Mouse (Mus musculus): ENCODE measurements around the gene Pde4d. TPM values are rescaled to one million over a fixed set of nuclear protein-coding genes. Genes with fewer than 3 reads are reported as not detected.
A peak's percentile ranks its signal among the peaks of the same experiment; 100 is the strongest.

The Pde4d gene
- polyA plus RNA-seq, 2 experiments, result 11.7 to 17.3 TPM

- Histone ChIP-seq H3K36me3 (ENCODE audit: control insufficient read depth, insufficient read depth, low read length) (no peaks in the 10 kb centered on the region), H3K4me1 (ENCODE audit: control insufficient read depth, insufficient read depth, low read length) (peaks cover 19% of the 10 kb centered on the region), H3K9me3 (ENCODE audit: control insufficient read depth, low read length) (no peaks in the 10 kb centered on the region), H3K4me3 (replicated peaks; ENCODE audit: low read length) (peak overlapping the region; percentile 7), H3K27ac (replicated peaks; ENCODE audit: low read depth, low read length) (no peak overlapping the region), H3K4me2 (replicated peaks; ENCODE audit: low read depth, low read length, severe bottlenecking) (peak overlapping the region; percentile 34), H3K27me3 (ENCODE audit: control insufficient read depth, insufficient read depth, low read length) (no peaks in the 10 kb centered on the region), H3K9ac (ENCODE audit: low read depth, low read length, severe bottlenecking) (no peak overlapping the region)
- ATAC-seq (ENCODE audit: low FRiP score, low read depth) (no peak), DNase-seq (ENCODE audit: low spot score) (no peak)
- no peak for TF ChIP-seq POLR2A (IDR thresholded peaks at IDR 0.05; ENCODE audit: borderline replicate concordance, extremely low read depth, insufficient read depth, insufficient read length)
- WGBS, result 37% methylated on average over 17 of the region's 17 CpGs
Observed at GRCm38 (mm10) chr13:109229618-109230334, 780.0 kb downstream of the Pde4d start.

DNA sequence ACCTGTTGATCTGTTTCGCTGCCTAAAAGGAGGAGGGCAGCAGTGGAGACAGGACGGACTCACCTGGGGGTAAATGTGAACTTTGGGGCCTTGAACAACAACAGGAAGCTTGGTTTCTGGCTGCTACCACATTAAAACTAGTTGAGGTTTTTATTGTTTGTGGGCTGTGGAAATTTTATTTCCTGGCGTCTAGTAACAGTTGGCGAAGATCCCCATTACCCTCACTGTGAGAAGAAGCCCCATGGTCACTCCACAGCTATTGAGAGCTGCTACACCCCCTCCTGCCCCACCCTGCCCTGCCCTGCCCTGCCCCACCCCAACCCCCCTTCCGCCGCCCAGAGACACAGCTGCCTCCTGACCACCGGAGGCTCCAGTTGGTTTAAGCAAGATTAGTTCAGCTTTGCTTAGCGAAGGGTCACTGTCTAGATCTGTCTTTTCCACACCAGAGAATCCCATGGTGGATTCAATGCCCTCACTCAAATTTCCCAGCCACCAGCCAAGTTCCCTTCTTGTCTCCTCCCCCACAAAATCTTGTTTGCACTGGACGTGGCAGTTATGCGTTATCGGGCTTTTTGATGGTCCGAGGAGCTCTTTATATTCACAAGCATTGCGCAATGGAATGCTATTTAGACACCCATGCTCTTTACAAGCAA lies 780.7 kb downstream of the Pde4d start:
- TF ChIP-seq POLR2A (IDR thresholded peaks at IDR 0.05; ENCODE audit: borderline replicate concordance, extremely low read depth, insufficient read depth, insufficient read length), result no peak
- H3K4me2 ChIP-seq (replicated peaks; ENCODE audit: low read depth, low read length, severe bottlenecking), result no peak overlapping the region
- ATAC-seq (ENCODE audit: low FRiP score, low read depth), result peak; percentile 54; the same call in 1 of the 2 replicates
- 36% methylated on average over 13 of the region's 13 CpGs for WGBS
- no peak overlapping the region for H3K9ac ChIP-seq (ENCODE audit: low read depth, low read length, severe bottlenecking)
- no peaks in the 10 kb centered on the region for H3K36me3 ChIP-seq (ENCODE audit: control insufficient read depth, insufficient read depth, low read length)
- H3K27ac ChIP-seq (replicated peaks; ENCODE audit: low read depth, low read length), result no peak overlapping the region
- DNase-seq (ENCODE audit: low spot score), result no peak
- H3K9me3 ChIP-seq (ENCODE audit: control insufficient read depth, low read length), result no peaks in the 10 kb centered on the region
- H3K4me1 ChIP-seq (ENCODE audit: control insufficient read depth, insufficient read depth, low read length), result peaks cover 19% of the 10 kb centered on the region
- H3K27me3 ChIP-seq (ENCODE audit: control insufficient read depth, insufficient read depth, low read length), result no peaks in the 10 kb centered on the region
- no peak overlapping the region for H3K4me3 ChIP-seq (replicated peaks; ENCODE audit: low read length)

DNA sequence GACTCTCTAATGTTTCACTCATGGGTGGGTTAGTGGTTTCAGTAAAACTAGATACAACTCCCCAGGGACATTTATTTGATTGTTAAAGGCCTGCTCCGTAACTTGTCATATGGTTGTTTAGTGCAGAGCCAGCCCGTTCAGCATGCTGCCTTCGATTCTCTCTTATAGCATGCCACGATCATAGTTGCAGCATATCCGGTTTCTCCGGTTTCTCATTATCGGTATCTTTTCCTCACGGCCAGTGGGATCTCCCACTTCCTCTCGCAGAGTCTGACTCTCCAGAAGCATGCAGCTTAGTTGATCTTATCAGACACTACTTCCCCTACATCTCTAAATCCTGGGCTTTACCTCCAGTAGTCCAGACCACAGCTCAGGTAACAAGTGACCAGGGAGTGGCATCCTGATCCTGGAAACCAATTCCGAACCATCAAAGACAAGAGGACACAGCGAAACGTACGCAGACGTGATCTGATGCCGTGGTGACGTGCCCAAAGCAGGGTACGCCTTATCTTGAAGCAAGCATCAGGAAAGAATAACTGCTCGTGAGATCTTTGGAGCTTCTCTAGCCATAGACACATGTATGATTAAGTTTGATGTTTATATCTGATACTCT lies 782.2 kb downstream of the Pde4d start:
- Histone ChIP-seq H3K27me3 (ENCODE audit: control insufficient read depth, insufficient read depth, low read length) (no peaks in the 10 kb centered on the region), H3K36me3 (ENCODE audit: control insufficient read depth, insufficient read depth, low read length) (no peaks in the 10 kb centered on the region), H3K4me3 (replicated peaks; ENCODE audit: low read length) (no peak overlapping the region), H3K4me1 (ENCODE audit: control insufficient read depth, insufficient read depth, low read length) (peaks cover 19% of the 10 kb centered on the region), H3K9ac (ENCODE audit: low read depth, low read length, severe bottlenecking) (no peak overlapping the region), H3K27ac (replicated peaks; ENCODE audit: low read depth, low read length) (no peak overlapping the region), H3K4me2 (replicated peaks; ENCODE audit: low read depth, low read length, severe bottlenecking) (no peak overlapping the region), H3K9me3 (ENCODE audit: control insufficient read depth, low read length) (no peaks in the 10 kb centered on the region)
- peak; percentile 24 for DNase-seq (ENCODE audit: low spot score)
- WGBS, result 61% methylated on average over 18 of the region's 18 CpGs
- TF ChIP-seq POLR2A (IDR thresholded peaks at IDR 0.05; ENCODE audit: borderline replicate concordance, extremely low read depth, insufficient read depth, insufficient read length), result no peak
- no peak for ATAC-seq (ENCODE audit: low FRiP score, low read depth)

DNA sequence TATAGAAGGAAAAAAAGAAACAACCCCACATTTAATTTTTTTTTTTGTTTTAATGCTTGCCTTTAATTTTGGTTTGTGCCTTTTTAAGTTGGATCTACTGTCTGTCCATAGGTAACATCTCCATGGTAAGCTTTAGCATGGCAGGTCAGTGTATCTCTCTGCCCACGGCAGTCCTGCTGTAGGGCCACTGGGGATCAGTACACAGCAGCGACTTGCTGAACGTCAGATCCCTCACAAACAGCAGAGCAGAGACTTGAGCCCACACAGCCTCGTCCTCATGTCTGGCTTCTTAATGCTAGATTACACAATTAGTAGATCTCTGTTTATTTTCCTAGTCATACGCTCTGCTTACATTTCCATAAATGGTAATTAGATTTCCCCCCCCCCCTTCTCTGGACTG lies 782.8 kb downstream of the Pde4d start:
- no peak overlapping the region for H3K4me2 ChIP-seq (replicated peaks; ENCODE audit: low read depth, low read length, severe bottlenecking)
- WGBS, result 76% methylated on average over 5 of the region's 5 CpGs
- no peak for DNase-seq (ENCODE audit: low spot score)
- no peaks in the 10 kb centered on the region for H3K27me3 ChIP-seq (ENCODE audit: control insufficient read depth, insufficient read depth, low read length)
- no peaks in the 10 kb centered on the region for H3K9me3 ChIP-seq (ENCODE audit: control insufficient read depth, low read length)
- H3K36me3 ChIP-seq (ENCODE audit: control insufficient read depth, insufficient read depth, low read length), result no peaks in the 10 kb centered on the region
- peaks cover 19% of the 10 kb centered on the region for H3K4me1 ChIP-seq (ENCODE audit: control insufficient read depth, insufficient read depth, low read length)
- H3K4me3 ChIP-seq (replicated peaks; ENCODE audit: low read length), result no peak overlapping the region
- no peak overlapping the region for H3K9ac ChIP-seq (ENCODE audit: low read depth, low read length, severe bottlenecking)
- H3K27ac ChIP-seq (replicated peaks; ENCODE audit: low read depth, low read length), result no peak overlapping the region
- no peak for ATAC-seq (ENCODE audit: low FRiP score, low read depth)
- no peak for TF ChIP-seq POLR2A (IDR thresholded peaks at IDR 0.05; ENCODE audit: borderline replicate concordance, extremely low read depth, insufficient read depth, insufficient read length)

- Histone ChIP-seq H3K36me3 (ENCODE audit: control insufficient read depth, insufficient read depth, low read length) (no peaks in the 10 kb centered on the region), H3K9ac (ENCODE audit: low read depth, low read length, severe bottlenecking) (no peak overlapping the region), H3K4me1 (ENCODE audit: control insufficient read depth, insufficient read depth, low read length) (peaks cover 19% of the 10 kb centered on the region), H3K4me2 (replicated peaks; ENCODE audit: low read depth, low read length, severe bottlenecking) (no peak overlapping the region), H3K4me3 (replicated peaks; ENCODE audit: low read length) (no peak overlapping the region), H3K27ac (replicated peaks; ENCODE audit: low read depth, low read length) (no peak overlapping the region), H3K9me3 (ENCODE audit: control insufficient read depth, low read length) (no peaks in the 10 kb centered on the region), H3K27me3 (ENCODE audit: control insufficient read depth, insufficient read depth, low read length) (no peaks in the 10 kb centered on the region)
- ATAC-seq (ENCODE audit: low FRiP score, low read depth) (no peak), DNase-seq (ENCODE audit: low spot score) (no peak)
- 29% methylated on average over 5 of the region's 5 CpGs for WGBS
- TF ChIP-seq POLR2A (IDR thresholded peaks at IDR 0.05; ENCODE audit: borderline replicate concordance, extremely low read depth, insufficient read depth, insufficient read length), result no peak
Observed at GRCm38 (mm10) chr13:109233911-109234613, 784.3 kb downstream of the Pde4d start.

Measured in limb, embryonic 14.5 days (tissue).